Mouse (Mus musculus) regulatory T cell (primary cell): ENCODE data around the gene Mxd1.

ENCODE experiments used
- in situ Hi-C: fragments of 300-600 bp; cut with MboI, MseI; formaldehyde crosslinking; loops from one replicate; pipeline ENCODE4 v1.15.1; 2025; ENCODE audit warnings: high pct_unique_total_duplicates

The Mxd1 gene

GRCm38 (mm10) chr6:86668580-86669239 lies at the start of gene Mxd1:
Gene Mxd1, minus strand, starts transcription at chr6:86669161.
- in situ Hi-C loops, result no loop called here

- in situ Hi-C loops, result no loop called here
Measured at GRCm38 (mm10) chr6:86708072-86708774, 39.3 kb upstream of the Mxd1 start.

GRCm38 (mm10) chr6:86702577-86702976 lies 33.6 kb upstream of the Mxd1 start:
- in situ Hi-C loops, result no loop called here

GRCm38 (mm10) chr6:86697903-86698302 lies 28.9 kb upstream of the Mxd1 start:
- in situ Hi-C loops, result no loop called here

GRCm38 (mm10) chr6:86696213-86696612 lies 27.3 kb upstream of the Mxd1 start:
- in situ Hi-C loops, result no loop called here

GRCm38 (mm10) chr6:86694465-86694864 lies 25.5 kb upstream of the Mxd1 start:
- in situ Hi-C loops, result no loop called here

- in situ Hi-C loops, result loop anchor here (5.0 kb wide), 1 partner anchor 98 kb away; no protein-coding TSS in a partner anchor
Measured at GRCm38 (mm10) chr6:86689671-86690070, 20.7 kb upstream of the Mxd1 start.

- in situ Hi-C loops, result loop anchor here (5.0 kb wide), 1 partner anchor 100 kb away; no protein-coding TSS in a partner anchor
Measured at GRCm38 (mm10) chr6:86686971-86687370, 18.0 kb upstream of the Mxd1 start.

- in situ Hi-C loops, result loop anchor here (5.0 kb wide), 1 partner anchor 103 kb away; no protein-coding TSS in a partner anchor
Measured at GRCm38 (mm10) chr6:86684655-86685011, 15.7 kb upstream of the Mxd1 start.

- in situ Hi-C loops, result no loop called here
Measured at GRCm38 (mm10) chr6:86683872-86684654, 15.1 kb upstream of the Mxd1 start, which contains the start of gene Snrnp27. Gene Snrnp27, minus strand, starts transcription at chr6:86684522.

- in situ Hi-C loops, result no loop called here
Measured at GRCm38 (mm10) chr6:86681289-86681688, 12.3 kb upstream of the Mxd1 start.

GRCm38 (mm10) chr6:86678341-86678740 lies 9.4 kb upstream of the Mxd1 start:
- in situ Hi-C loops, result loop anchor here (10.0 kb wide), 1 partner anchor 134 kb away; no protein-coding TSS in a partner anchor

- in situ Hi-C loops, result loop anchor here (10.0 kb wide), 1 partner anchor 126 kb away; no protein-coding TSS in a partner anchor
Measured at GRCm38 (mm10) chr6:86670873-86671272, 1.9 kb upstream of the Mxd1 start.

GRCm38 (mm10) chr6:86669240-86669727 lies 323 bp upstream of the Mxd1 start:
- in situ Hi-C loops, result no loop called here

GRCm38 (mm10) chr6:86667061-86667460 lies 1.9 kb downstream of the Mxd1 start:
- in situ Hi-C loops, result no loop called here

- in situ Hi-C loops, result no loop called here
Measured at GRCm38 (mm10) chr6:86665560-86666307, 3.2 kb downstream of the Mxd1 start.

- in situ Hi-C loops, result no loop called here
Measured at GRCm38 (mm10) chr6:86665076-86665475, 3.9 kb downstream of the Mxd1 start.

- in situ Hi-C loops, result no loop called here
Measured at GRCm38 (mm10) chr6:86660161-86660877, 8.6 kb downstream of the Mxd1 start.

GRCm38 (mm10) chr6:86658501-86658900 lies 10.5 kb downstream of the Mxd1 start:
- in situ Hi-C loops, result no loop called here

GRCm38 (mm10) chr6:86654270-86654916 lies 14.6 kb downstream of the Mxd1 start:
- in situ Hi-C loops, result loop anchor here (5.0 kb wide), 1 partner anchor 107 kb away; no protein-coding TSS in a partner anchor
